Mouse (Mus musculus) MEL (cell line): ENCODE results near the gene Gm17545.

ENCODE experiments used
- CHD1 ChIP-seq: IDR thresholded peaks from 2 replicates; pipeline ENCODE4 v1.6.1; 2012; ENCODE audit warnings: low read depth, mild to moderate bottlenecking, inconsistent platforms, low read length, improper control_type of control experiment
- CTCF ChIP-seq, 3 experiments: IDR thresholded peaks in 2 of 3; conservative IDR thresholded peaks in 1 of 3; 2 replicates each; pipeline ENCODE4 v1.5.1; 2011 to 2012; ENCODE audit warnings: low read length in 3 of 3, low read depth in 2 of 3, mild to moderate bottlenecking in 2 of 3, improper control_type of control experiment in 1 of 3, inconsistent platforms in 1 of 3, mixed read lengths in 1 of 3, moderate library complexity in 1 of 3; ENCODE audit not compliant: control insufficient read depth in 1 of 3, insufficient read depth in 1 of 3, poor library complexity in 1 of 3, severe bottlenecking in 1 of 3
- GATA1 ChIP-seq: IDR thresholded peaks from 2 replicates; pipeline ENCODE4 v1.6.1; 2011; ENCODE audit warnings: low read depth, low read length, improper control_type of control experiment
- MYC ChIP-seq: IDR thresholded peaks from 2 replicates; pipeline ENCODE4 v1.6.1; 2011; ENCODE audit warnings: low read depth, mild to moderate bottlenecking, low read length, improper control_type of control experiment, moderate library complexity
- NELFE ChIP-seq: IDR thresholded peaks from 2 replicates; pipeline ENCODE4 v1.6.1; 2011; ENCODE audit warnings: low read depth, low read length, improper control_type of control experiment
- POLR2A ChIP-seq, 2 experiments: IDR thresholded peaks; 2 replicates each; pipeline ENCODE4 v1.6.1; 2011 to 2012; ENCODE audit warnings: low read length in 2 of 2, mild to moderate bottlenecking in 2 of 2, control low read depth in 1 of 2, improper control_type of control experiment in 1 of 2, low read depth in 1 of 2, moderate library complexity in 1 of 2; ENCODE audit not compliant: control insufficient read depth in 1 of 2, insufficient read depth in 1 of 2, poor library complexity in 1 of 2
- TCF12 ChIP-seq: IDR thresholded peaks from 2 replicates; pipeline ENCODE4 v1.6.1; 2014; ENCODE audit warnings: low read depth, mild to moderate bottlenecking, inconsistent platforms, low read length, improper control_type of control experiment, moderate library complexity
- USF2 ChIP-seq, 2 experiments: IDR thresholded peaks; 2 replicates each; pipeline ENCODE4 v1.6.1; 2011 to 2012; ENCODE audit warnings: improper control_type of control experiment in 2 of 2, low read length in 2 of 2, borderline replicate concordance in 1 of 2, inconsistent platforms in 1 of 2, low read depth in 1 of 2, mild to moderate bottlenecking in 1 of 2; ENCODE audit not compliant: insufficient read depth in 1 of 2
- ZKSCAN1 ChIP-seq: IDR thresholded peaks from 2 replicates; pipeline ENCODE4 v1.6.1; 2012; ENCODE audit warnings: low read depth, mild to moderate bottlenecking, inconsistent platforms, low read length, improper control_type of control experiment, moderate library complexity

DNA sequence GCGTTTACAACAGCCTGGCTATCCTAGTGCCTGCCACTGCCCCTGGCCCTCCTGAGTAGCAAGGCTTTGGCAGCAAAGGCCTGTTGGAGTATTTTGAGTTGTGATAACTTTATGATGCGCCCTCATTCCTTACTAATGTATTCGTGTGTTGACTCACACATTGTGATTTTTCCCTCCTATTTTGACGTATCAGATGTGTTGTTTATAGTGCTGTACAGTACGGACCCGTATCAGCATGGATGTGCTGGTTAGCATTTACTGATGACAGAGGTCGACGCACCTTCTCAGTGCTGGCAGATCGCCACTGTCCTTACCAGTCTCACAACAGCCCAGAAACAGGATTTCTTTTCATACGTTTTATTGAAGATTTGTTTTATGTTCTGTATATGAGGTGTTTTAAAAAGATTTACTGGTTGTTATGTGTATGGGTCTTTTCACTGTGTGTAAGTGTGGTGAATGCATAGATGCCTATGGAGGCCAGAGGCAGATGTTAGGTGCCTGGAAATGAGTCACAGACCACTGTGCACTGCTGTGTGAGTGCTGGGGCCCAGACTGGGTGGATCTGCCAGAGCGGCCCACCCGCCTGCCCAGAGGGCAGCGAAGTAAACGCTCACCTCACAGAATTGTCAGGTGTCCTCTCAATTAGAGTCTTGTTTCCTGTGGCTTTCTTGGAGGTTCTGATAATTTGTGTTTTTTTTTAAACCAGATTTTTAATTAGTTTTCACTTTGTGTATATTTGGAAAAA is 25.3 kb upstream of the Gm17545 start:
- TF ChIP-seq CHD1, result peak; percentile 61; the same call in 1 of the 2 replicates
- no peak for TF ChIP-seq CTCF (IDR thresholded peaks at IDR 0.05 in 2 of 3, conservative IDR thresholded peaks at IDR 0.05 in 1 of 3; ENCODE audit: control insufficient read depth in 1 of 3, insufficient read depth in 1 of 3, low read depth in 2 of 3, low read length in 3 of 3, poor library complexity in 1 of 3, severe bottlenecking in 1 of 3)
- TF ChIP-seq GATA1, result no peak
- TF ChIP-seq ZKSCAN1, result no peak
- TF ChIP-seq MYC, result peak; percentile 71; the same call in 1 of the 2 replicates
- peak; percentile 5; the same call in 1 of the 2 replicates for TF ChIP-seq TCF12
- TF ChIP-seq NELFE, result no peak; the same call in 1 of the 2 replicates
- TF ChIP-seq USF2 (IDR thresholded peaks at IDR 0.05; ENCODE audit: borderline replicate concordance in 1 of 2, insufficient read depth in 1 of 2, low read depth in 1 of 2, low read length in 2 of 2), result no peak; a peak in 1 of 4 replicates
- peak in 1 of 2 experiments; percentile 0; a peak in 1 of 4 replicates for TF ChIP-seq POLR2A (IDR thresholded peaks at IDR 0.05; ENCODE audit: control insufficient read depth in 1 of 2, insufficient read depth in 1 of 2, low read depth in 1 of 2, low read length in 2 of 2, poor library complexity in 1 of 2)
